Mouse (Mus musculus): ENCODE data around the gene Lpar5. TPM values are rescaled to one million over a fixed set of nuclear protein-coding genes. Genes with fewer than 3 reads are reported as not detected.

The Lpar5 gene
- total RNA-seq, 4 experiments from 2014 or later, result 0.73 to 1.3 (median 0.83) TPM

DNA sequence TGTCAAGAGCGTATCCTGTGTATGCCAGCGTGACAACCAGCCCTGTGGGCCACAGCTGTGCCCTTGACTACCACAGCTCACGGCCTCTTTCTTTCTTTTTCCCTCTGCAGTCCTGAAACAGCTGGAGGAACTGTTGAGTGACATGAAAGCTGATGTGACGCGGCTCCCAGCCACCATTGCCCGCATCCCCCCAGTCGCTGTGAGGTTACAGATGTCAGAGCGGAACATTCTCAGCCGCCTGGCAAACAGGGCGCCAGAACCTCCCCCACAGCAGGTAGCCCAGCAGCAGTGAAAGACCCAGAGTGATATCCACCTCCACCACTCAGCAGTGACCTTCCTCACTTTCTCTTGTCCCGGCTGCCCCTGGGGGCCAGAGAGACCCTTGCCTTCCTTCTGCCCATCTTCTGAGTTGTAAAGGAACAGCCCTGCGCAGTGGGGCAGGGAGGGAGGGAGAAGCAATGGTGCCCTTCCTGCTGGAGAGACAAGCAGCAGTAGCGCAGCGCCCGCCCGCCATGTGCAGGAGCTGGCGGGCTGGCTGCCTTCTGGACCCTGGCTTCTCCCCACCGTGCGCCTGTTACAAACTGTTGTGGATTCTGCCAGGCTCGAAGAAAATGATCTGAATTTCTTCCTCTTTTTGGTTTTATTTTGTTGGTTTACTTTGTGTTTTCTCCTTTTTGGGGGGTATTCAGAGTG lies 62.1 kb downstream of the Lpar5 start:
- DNase-seq, result no peak

DNA sequence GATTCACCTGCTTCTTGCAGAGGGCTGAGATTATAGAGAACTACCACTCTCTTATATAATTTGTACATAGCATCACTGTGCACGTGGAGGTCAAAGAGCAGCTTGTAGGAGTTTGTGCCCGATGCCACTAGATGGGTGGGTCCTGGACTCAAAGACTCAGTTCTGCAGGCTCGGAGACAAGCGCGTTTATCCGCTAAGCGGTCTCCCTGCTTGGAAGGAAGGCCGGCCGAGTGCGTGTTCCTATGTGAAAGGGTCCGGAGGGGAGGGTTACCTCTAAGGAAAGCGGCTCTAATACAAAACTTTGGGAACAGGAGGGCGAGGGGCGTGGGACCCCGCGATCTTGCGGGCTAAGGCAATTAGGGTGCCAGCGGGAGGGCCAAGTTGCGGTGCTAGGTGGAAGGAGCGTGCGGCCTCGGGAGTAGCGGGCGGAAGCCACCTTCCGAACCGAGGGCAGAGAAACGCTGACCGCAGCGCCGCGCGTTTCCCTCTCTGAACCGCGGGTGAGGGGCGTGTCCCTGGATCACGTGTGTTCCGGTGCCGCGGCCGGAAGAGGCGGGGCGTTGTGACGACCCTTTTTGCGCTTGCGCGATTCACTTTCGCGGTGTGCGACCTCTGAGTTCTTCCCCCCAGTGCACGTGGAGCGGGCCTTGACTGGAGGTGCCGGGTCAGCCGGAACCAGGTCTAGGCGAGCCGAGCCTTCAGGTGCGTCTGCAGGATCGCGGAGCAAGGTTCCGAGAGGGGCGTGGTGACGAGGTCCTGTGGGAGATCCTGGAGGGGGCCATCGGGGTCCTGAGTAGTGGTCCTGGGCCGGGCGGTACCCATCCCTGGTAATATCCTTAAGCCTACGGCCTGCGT lies 63.8 kb downstream of the Lpar5 start, which contains the start of gene Nop2:
Nop2 (plus strand) TSS at position 608 of the 855 bp plus-strand sequence.
- peak; percentile 81 for DNase-seq

Small RNAs within 50 kb of the gene (microRNA-seq; reads per million reads assigned to microRNA genes)
- gene Mir7045, result 0.17 to 0.35 reads per million in 2 experiments

Other genes with a start within 250 kb of the Lpar5 start
- gene Usp5, start 238.4 kb upstream of the Lpar5 start, total RNA-seq (2022), result 100 to 1,000 TPM; 134 to 158 (median 154) TPM
- gene Cdca3, start 238.4 kb upstream of the Lpar5 start, total RNA-seq (2022), result 1 to 10 TPM; 1.9 to 4.4 (median 2.7) TPM
- gene Gnb3, start 227.6 kb upstream of the Lpar5 start, total RNA-seq (2022), result 10 to 100 TPM in 3 of 4 experiments, 1 to 10 TPM in 1; 8.9 to 18.5 (median 14.5) TPM
- gene P3h3, start 210.2 kb upstream of the Lpar5 start, total RNA-seq (2022), result 10 to 100 TPM; 26.2 to 43.9 (median 35.3) TPM
- gene Gpr162, start 203.9 kb upstream of the Lpar5 start, total RNA-seq (2022), result 1 to 10 TPM in 3 of 4 experiments, under 1 TPM in 1; 0.32 to 2.2 (median 1.6) TPM
- gene Cd4, start 179.7 kb upstream of the Lpar5 start, total RNA-seq (2022), result under 1 TPM; 0.40 to 0.83 (median 0.46) TPM
- gene Lag3, start 156.2 kb upstream of the Lpar5 start, total RNA-seq (2022), result 1 to 10 TPM; 1.1 to 2.7 (median 1.2) TPM
- gene Ptms, start 147.8 kb upstream of the Lpar5 start, total RNA-seq (2022), result 100 to 1,000 TPM; 741 to 843 (median 768) TPM
- gene Mlf2, start 136.5 kb upstream of the Lpar5 start, total RNA-seq (2022), result 100 to 1,000 TPM; 277 to 296 (median 287) TPM
- 100 to 1,000 TPM; 130 to 160 (median 147) TPM for gene Cops7a, start 102.4 kb upstream of the Lpar5 start, total RNA-seq (2022)
- gene Pianp, start 71.2 kb upstream of the Lpar5 start, total RNA-seq (2022), result 1 to 10 TPM in 3 of 4 experiments, under 1 TPM in 1; 0.81 to 3.8 (median 1.9) TPM
- gene Zfp384, start 58.8 kb upstream of the Lpar5 start, total RNA-seq (2022), result 10 to 100 TPM; 46.9 to 87.0 (median 56.5) TPM
- gene Ing4, start 28.2 kb upstream of the Lpar5 start, total RNA-seq (2022), result 10 to 100 TPM; 62.7 to 74.3 (median 72.6) TPM
- gene Acrbp, start 18.2 kb upstream of the Lpar5 start, total RNA-seq (2022), result 10 to 100 TPM in 1 of 4 experiments, 1 to 10 TPM in 3; 6.9 to 12.1 (median 9.1) TPM
- gene Chd4, start 28.1 kb downstream of the Lpar5 start, total RNA-seq (2022), result 100 to 1,000 TPM; 140 to 272 (median 202) TPM
- gene Nop2, start 64.0 kb downstream of the Lpar5 start, total RNA-seq (2022), result 10 to 100 TPM; 41.6 to 48.8 (median 43.4) TPM
- gene Iffo1, start 77.3 kb downstream of the Lpar5 start, total RNA-seq (2022), result 10 to 100 TPM; 15.2 to 60.0 (median 37.1) TPM
- 1,000 to 10,000 TPM; 1,769 to 2,176 (median 2,111) TPM for gene Gapdh, start 98.5 kb downstream of the Lpar5 start, total RNA-seq (2022)
- gene Ncapd2, start 123.8 kb downstream of the Lpar5 start, total RNA-seq (2022), result 10 to 100 TPM; 10.6 to 40.2 (median 26.6) TPM
- 100 to 1,000 TPM; 155 to 179 (median 167) TPM for gene Mrpl51, start 123.9 kb downstream of the Lpar5 start, total RNA-seq (2022)
- gene Vamp1, start 147.6 kb downstream of the Lpar5 start, total RNA-seq (2022), result 10 to 100 TPM; 40.1 to 85.3 (median 58.8) TPM
- gene Tapbpl, start 163.9 kb downstream of the Lpar5 start, total RNA-seq (2022), result 10 to 100 TPM; 11.6 to 13.9 (median 12.6) TPM
- gene Cd27, start 169.1 kb downstream of the Lpar5 start, total RNA-seq (2022), result under 1 TPM; 0.38 to 0.75 (median 0.64) TPM
- not detected for gene Tuba3a, start 218.1 kb downstream of the Lpar5 start, total RNA-seq (2022)
- gene Ltbr, start 246.0 kb downstream of the Lpar5 start, total RNA-seq (2022), result 10 to 100 TPM; 74.1 to 83.5 (median 81.0) TPM

All from adrenal gland, adult 8-10 months (tissue).